Mouse (Mus musculus) small intestine, adult 2 months (tissue): ENCODE results near the gene Anp32e. TPM values are rescaled to one million over a fixed set of nuclear protein-coding genes. Genes with fewer than 3 reads are reported as not detected.
A peak's percentile ranks its signal among the peaks of the same experiment; 100 is the strongest.

Experiments
- H3K27ac ChIP-seq: fragments of 200-500 bp; 2 replicates; pipeline ENCODE4 v1.5.1; 2012; ENCODE audit warnings: low read depth, low read length, control low read depth, inconsistent platforms; ENCODE audit not compliant: insufficient read depth
- H3K27me3 ChIP-seq: fragments of 200-500 bp; 2 replicates; pipeline ENCODE4 v1.6.1; 2012; ENCODE audit warnings: mild to moderate bottlenecking, moderate library complexity, low read length, inconsistent platforms; ENCODE audit not compliant: control insufficient read depth, insufficient read depth
- H3K36me3 ChIP-seq: fragments of 200-500 bp; 2 replicates; pipeline ENCODE4 v1.6.1; 2012; ENCODE audit warnings: mild to moderate bottlenecking, low read length, control low read depth, inconsistent platforms; ENCODE audit not compliant: control insufficient read depth, insufficient read depth
- H3K4me1 ChIP-seq: fragments of 200-500 bp; 2 replicates; pipeline ENCODE4 v1.6.1; 2012; ENCODE audit warnings: low read length, inconsistent platforms, mixed read lengths; ENCODE audit not compliant: control insufficient read depth, insufficient read depth, insufficient read length
- H3K4me3 ChIP-seq: fragments of 200-500 bp; 2 replicates; pipeline ENCODE4 v1.5.1; 2012; ENCODE audit warnings: low read depth, mild to moderate bottlenecking, control low read depth, inconsistent platforms, low read length, moderate library complexity
- CTCF ChIP-seq: fragments of 200-500 bp; IDR thresholded peaks from 2 replicates; pipeline ENCODE4 v1.5.1; 2012; ENCODE audit warnings: low read depth, mild to moderate bottlenecking, control low read depth, inconsistent platforms, low read length, moderate library complexity, mixed read lengths; ENCODE audit not compliant: insufficient replicate concordance, insufficient read length; ENCODE audit errors: extremely low read depth
- POLR2A ChIP-seq: fragments of 200-500 bp; IDR thresholded peaks from 2 replicates; pipeline ENCODE4 v1.6.1; 2012; ENCODE audit warnings: low read depth, mild to moderate bottlenecking, control low read depth, inconsistent platforms, low read length, moderate library complexity
- WGBS: fragments of 180-500 bp; shearing (Covaris S2); methylation state at CpG from one replicate; pipeline ENCODE4 v1.1.7; 2018; 5-methylcytosine and 5-hydroxymethylcytosine counted together
- polyA plus RNA-seq: library from polyadenylated mRNA; depleted of rRNA; stranded (reverse); fragments of >200 nt; gene quantifications from 2 replicates; pipeline ENCODE4 v1.2.3, GENCODE M21; 2012; rRNA removed

The Anp32e gene
- polyA plus RNA-seq, 1 experiment = 8.7 TPM

- no peak for TF ChIP-seq CTCF
- TF ChIP-seq POLR2A = no peak
These were observed 66.1 kb downstream of the Anp32e start for GRCm38 (mm10) chr3:95994975-95995801.

DNA sequence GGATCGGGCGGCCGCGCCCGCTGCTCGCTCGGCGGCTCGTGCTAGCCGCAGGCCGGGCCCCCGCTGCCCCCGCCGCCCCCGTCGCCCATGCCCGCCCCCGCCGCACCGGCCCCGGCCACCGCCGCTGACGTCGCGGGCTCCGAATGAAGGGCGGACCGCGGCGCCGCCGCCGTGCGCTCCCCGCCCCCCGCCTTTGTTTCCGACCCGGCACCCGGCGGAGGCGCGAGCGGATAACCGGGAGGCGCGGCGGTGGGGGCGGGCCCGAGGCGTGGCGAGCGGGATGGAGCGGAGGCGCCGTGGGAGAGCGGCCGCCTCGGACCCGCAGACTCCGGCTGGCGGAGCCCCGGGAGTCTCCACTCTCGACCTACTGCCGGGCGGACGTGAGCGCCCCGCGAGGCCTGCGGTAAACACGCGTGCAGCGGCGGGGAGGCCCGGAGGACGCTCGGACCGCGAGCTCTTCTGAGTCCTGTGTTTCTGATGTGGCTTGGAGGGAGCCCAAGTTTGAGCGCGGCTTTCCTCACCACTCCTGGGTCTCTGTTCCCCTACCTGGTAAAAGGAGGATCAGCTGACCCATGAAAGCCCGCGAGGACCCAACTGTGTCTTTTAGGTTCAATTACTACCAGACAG, 66.9 kb downstream of the Anp32e start, which contains the start of gene Plekho1:
Gene Plekho1 (minus strand): TSS at position 200 of the 627 bp plus-strand sequence.
- H3K36me3 ChIP-seq = peaks cover 2% of the 10 kb centered on the region; the same call in 1 of the 2 replicates
- peak within 1 kb of the TSS; percentile 63 for H3K4me3 ChIP-seq
- H3K4me1 ChIP-seq = no peaks in the 10 kb centered on the region
- TF ChIP-seq CTCF (no peak), POLR2A (no peak)
- peaks cover 13% of the 10 kb centered on the region for H3K27me3 ChIP-seq
- peak within 1 kb of the TSS; percentile 91 for H3K27ac ChIP-seq
- 1% methylated on average over 84 of the region's 84 CpGs for WGBS

More at GRCm38 (mm10) chr3:95994975-95995801, 66.1 kb downstream of the Anp32e start:
- H3K4me1 ChIP-seq = 0 out of 2 replicates have a peak, but pooled peaks cover 1% of the 10 kb centered on the region
- WGBS = 11% methylated on average over 51 of the region's 51 CpGs
- peaks cover 2% of the 10 kb centered on the region; the same call in 1 of the 2 replicates for H3K36me3 ChIP-seq
- H3K27me3 ChIP-seq = peaks cover 13% of the 10 kb centered on the region
- H3K4me3 ChIP-seq = peak overlapping the region; percentile 63
- peak overlapping the region; percentile 91 for H3K27ac ChIP-seq

DNA sequence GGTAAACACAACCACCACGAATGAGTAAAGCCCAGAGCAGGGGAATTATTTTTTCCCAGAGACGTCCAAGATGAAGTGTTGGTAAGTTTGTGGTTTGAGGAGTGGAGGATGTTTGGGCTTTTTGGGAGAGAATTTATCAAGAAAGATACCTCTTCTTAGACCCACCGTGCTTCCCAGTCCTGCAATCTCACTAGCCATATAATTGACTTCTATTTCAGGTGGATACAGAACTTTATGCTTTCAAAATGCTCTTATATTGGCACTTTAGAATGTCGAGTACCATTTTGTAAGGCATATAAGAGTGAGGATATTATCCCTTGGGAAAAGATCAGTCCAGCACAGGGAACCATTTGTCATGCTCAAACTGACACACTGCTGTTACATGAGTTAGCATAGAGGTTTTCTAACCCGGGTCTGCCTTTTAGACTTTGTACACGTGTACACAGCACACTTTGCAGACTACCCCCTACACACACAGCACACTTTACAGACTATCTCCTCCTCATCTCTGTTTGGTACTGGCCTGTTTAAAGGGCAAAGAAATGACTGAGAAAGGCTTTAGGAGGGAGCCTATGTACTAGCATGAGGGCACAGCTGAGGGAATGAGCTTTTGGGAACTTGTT, 67.5 kb downstream of the Anp32e start:
- 29% methylated on average over 6 of the region's 6 CpGs for WGBS

More for the DNA sequence above, 67.5 kb downstream of the Anp32e start:
- Histone ChIP-seq H3K4me3 (peak overlapping the region; percentile 63), H3K27me3 (peaks cover 13% of the 10 kb centered on the region), H3K36me3 (peaks cover 2% of the 10 kb centered on the region; the same call in 1 of the 2 replicates), H3K27ac (peak overlapping the region; percentile 52), H3K4me1 (no peaks in the 10 kb centered on the region)
- no peak for TF ChIP-seq CTCF
- TF ChIP-seq POLR2A = no peak

Other genes starting within 250 kb of the Anp32e start
- 6.4 and 8.2 TPM in 2 replicates for gene Adamtsl4, start 241.3 kb upstream of the Anp32e start, polyA plus RNA-seq
- gene Ecm1, start 189.7 kb upstream of the Anp32e start, polyA plus RNA-seq = 157 and 174 TPM in 2 replicates
- 10.9 and 21.3 TPM in 2 replicates for gene Tars2, start 169.0 kb upstream of the Anp32e start, polyA plus RNA-seq
- gene Rprd2, start 110.4 kb upstream of the Anp32e start, polyA plus RNA-seq = 5.2 and 8.8 TPM in 2 replicates
- 1.7 and 4.5 TPM in 2 replicates for gene Prpf3, start 73.4 kb upstream of the Anp32e start, polyA plus RNA-seq
- 39.5 and 51.8 TPM in 2 replicates for gene Mrps21, start 57.7 kb upstream of the Anp32e start, polyA plus RNA-seq
- 0.72 and 0.74 TPM in 2 replicates for gene Ciart, start 47.0 kb upstream of the Anp32e start, polyA plus RNA-seq
- gene BC028528, start 37.2 kb upstream of the Anp32e start, polyA plus RNA-seq = 1.5 and 1.6 TPM in 2 replicates
- 126 and 211 TPM in 2 replicates for gene Aph1a, start 35.3 kb upstream of the Anp32e start, polyA plus RNA-seq
- 0.75 and 0.81 TPM in 2 replicates for gene Car14, start 24.6 kb upstream of the Anp32e start, polyA plus RNA-seq
- gene Plekho1, start 66.8 kb downstream of the Anp32e start, polyA plus RNA-seq = 10.8 and 31.3 TPM in 2 replicates
- 0.99 and 2.5 TPM in 2 replicates for gene Vps45, start 129.2 kb downstream of the Anp32e start, polyA plus RNA-seq
- 13.7 and 23.6 TPM in 2 replicates for gene Otud7b, start 175.3 kb downstream of the Anp32e start, polyA plus RNA-seq
- gene Mtmr11, start 232.8 kb downstream of the Anp32e start, polyA plus RNA-seq = 5.0 and 64.6 TPM in 2 replicates
- gene Sf3b4, start 243.1 kb downstream of the Anp32e start, polyA plus RNA-seq = 42.2 and 73.2 TPM in 2 replicates